Mouse (Mus musculus): ENCODE results near the gene Grip2. TPM values are rescaled to one million over a fixed set of nuclear protein-coding genes. Genes with fewer than 3 reads are reported as not detected.
A peak's percentile ranks its signal among the peaks of the same experiment; 100 is the strongest.

Gene Grip2
- polyA plus RNA-seq, 1 experiment from 2014 or later: 0.33 TPM

GRCm38 (mm10) chr6:91842897-91843627, 16.0 kb upstream of the Grip2 start:
- peak overlapping the region; percentile 88 for H3K4me2 ChIP-seq (replicated peaks; ENCODE audit: low read depth, low read length)
- peak overlapping the region; percentile 31 for H3K4me3 ChIP-seq (ENCODE audit: low read depth, low read length)
- H3K9me3 ChIP-seq (ENCODE audit: control insufficient read depth, low read depth, low read length): no peaks in the 10 kb centered on the region
- no peak overlapping the region for H3K27ac ChIP-seq (ENCODE audit: low read length)
- 3% methylated on average over 34 of the region's 46 CpGs for WGBS
- no peaks in the 10 kb centered on the region for H3K36me3 ChIP-seq (ENCODE audit: control insufficient read depth, insufficient read depth, low read length)
- H3K9ac ChIP-seq (replicated peaks; ENCODE audit: low read depth, low read length): no peak overlapping the region
- no peak for ATAC-seq (ENCODE audit: insufficient number of reproducible peaks, insufficient read depth, low FRiP score, low read depth)
- no peaks in the 10 kb centered on the region; the same call in 1 of the 2 replicates for H3K4me1 ChIP-seq (ENCODE audit: control insufficient read depth, insufficient read depth, low read length)
- peaks cover 37% of the 10 kb centered on the region for H3K27me3 ChIP-seq (ENCODE audit: control insufficient read depth, insufficient read depth, low read length)

GRCm38 (mm10) chr6:91839010-91839871, 12.2 kb upstream of the Grip2 start:
- no peak; the same call in 1 of the 2 replicates for ATAC-seq (ENCODE audit: insufficient number of reproducible peaks, insufficient read depth, low FRiP score, low read depth)
- H3K27ac ChIP-seq (ENCODE audit: low read length): no peak overlapping the region
- H3K27me3 ChIP-seq (ENCODE audit: control insufficient read depth, insufficient read depth, low read length): peaks cover 32% of the 10 kb centered on the region
- H3K36me3 ChIP-seq (ENCODE audit: control insufficient read depth, insufficient read depth, low read length): no peaks in the 10 kb centered on the region
- no peak overlapping the region for H3K4me2 ChIP-seq (replicated peaks; ENCODE audit: low read depth, low read length)
- 10% methylated on average over 23 of the region's 23 CpGs for WGBS
- H3K4me1 ChIP-seq (ENCODE audit: control insufficient read depth, insufficient read depth, low read length): no peaks in the 10 kb centered on the region; the same call in 1 of the 2 replicates
- no peak overlapping the region for H3K9ac ChIP-seq (replicated peaks; ENCODE audit: low read depth, low read length)
- H3K9me3 ChIP-seq (ENCODE audit: control insufficient read depth, low read depth, low read length): no peaks in the 10 kb centered on the region
- no peak overlapping the region for H3K4me3 ChIP-seq (ENCODE audit: low read depth, low read length)

GRCm38 (mm10) chr6:91832863-91833440, 5.9 kb upstream of the Grip2 start:
- H3K4me1 ChIP-seq (ENCODE audit: control insufficient read depth, insufficient read depth, low read length): no peaks in the 10 kb centered on the region
- H3K4me2 ChIP-seq (replicated peaks; ENCODE audit: low read depth, low read length): no peak overlapping the region
- H3K27me3 ChIP-seq (ENCODE audit: control insufficient read depth, insufficient read depth, low read length): no peaks in the 10 kb centered on the region
- no peaks in the 10 kb centered on the region for H3K36me3 ChIP-seq (ENCODE audit: control insufficient read depth, insufficient read depth, low read length)
- ATAC-seq (ENCODE audit: insufficient number of reproducible peaks, insufficient read depth, low FRiP score, low read depth): no peak
- no peaks in the 10 kb centered on the region for H3K9me3 ChIP-seq (ENCODE audit: control insufficient read depth, low read depth, low read length)
- H3K27ac ChIP-seq (ENCODE audit: low read length): no peak overlapping the region
- no peak overlapping the region for H3K9ac ChIP-seq (replicated peaks; ENCODE audit: low read depth, low read length)
- WGBS: 38% methylated on average over 3 of the region's 3 CpGs
- no peak overlapping the region for H3K4me3 ChIP-seq (ENCODE audit: low read depth, low read length)

GRCm38 (mm10) chr6:91827926-91828325, 876 bp upstream of the Grip2 start:
- Histone ChIP-seq H3K9me3 (ENCODE audit: control insufficient read depth, low read depth, low read length) (no peaks in the 10 kb centered on the region), H3K27me3 (ENCODE audit: control insufficient read depth, insufficient read depth, low read length) (no peaks in the 10 kb centered on the region), H3K36me3 (ENCODE audit: control insufficient read depth, insufficient read depth, low read length) (no peaks in the 10 kb centered on the region), H3K9ac (replicated peaks; ENCODE audit: low read depth, low read length) (no peak overlapping the region), H3K4me2 (replicated peaks; ENCODE audit: low read depth, low read length) (no peak overlapping the region), H3K27ac (ENCODE audit: low read length) (no peak overlapping the region), H3K4me3 (ENCODE audit: low read depth, low read length) (no peak overlapping the region), H3K4me1 (ENCODE audit: control insufficient read depth, insufficient read depth, low read length) (no peaks in the 10 kb centered on the region)
- ATAC-seq (ENCODE audit: insufficient number of reproducible peaks, insufficient read depth, low FRiP score, low read depth): no peak
- 84% methylated on average over 5 of the region's 5 CpGs for WGBS

- Histone ChIP-seq H3K9me3 (ENCODE audit: control insufficient read depth, low read depth, low read length) (no peaks in the 10 kb centered on the region), H3K4me3 (ENCODE audit: low read depth, low read length) (no peak overlapping the region), H3K4me2 (replicated peaks; ENCODE audit: low read depth, low read length) (no peak overlapping the region), H3K9ac (replicated peaks; ENCODE audit: low read depth, low read length) (no peak overlapping the region), H3K4me1 (ENCODE audit: control insufficient read depth, insufficient read depth, low read length) (no peaks in the 10 kb centered on the region), H3K27ac (ENCODE audit: low read length) (no peak overlapping the region), H3K27me3 (ENCODE audit: control insufficient read depth, insufficient read depth, low read length) (no peaks in the 10 kb centered on the region), H3K36me3 (ENCODE audit: control insufficient read depth, insufficient read depth, low read length) (no peaks in the 10 kb centered on the region)
- ATAC-seq (ENCODE audit: insufficient number of reproducible peaks, insufficient read depth, low FRiP score, low read depth): no peak
- 71% methylated on average over 8 of the region's 8 CpGs for WGBS
Measured at GRCm38 (mm10) chr6:91818271-91818670, 8.8 kb downstream of the Grip2 start.

GRCm38 (mm10) chr6:91815976-91816375, 11.1 kb downstream of the Grip2 start:
- Histone ChIP-seq H3K27me3 (ENCODE audit: control insufficient read depth, insufficient read depth, low read length) (no peaks in the 10 kb centered on the region), H3K4me3 (ENCODE audit: low read depth, low read length) (no peak overlapping the region), H3K36me3 (ENCODE audit: control insufficient read depth, insufficient read depth, low read length) (no peaks in the 10 kb centered on the region), H3K4me1 (ENCODE audit: control insufficient read depth, insufficient read depth, low read length) (no peaks in the 10 kb centered on the region), H3K9ac (replicated peaks; ENCODE audit: low read depth, low read length) (no peak overlapping the region), H3K4me2 (replicated peaks; ENCODE audit: low read depth, low read length) (no peak overlapping the region), H3K9me3 (ENCODE audit: control insufficient read depth, low read depth, low read length) (no peaks in the 10 kb centered on the region), H3K27ac (ENCODE audit: low read length) (no peak overlapping the region)
- 75% methylated on average over 6 of the region's 6 CpGs for WGBS
- no peak for ATAC-seq (ENCODE audit: insufficient number of reproducible peaks, insufficient read depth, low FRiP score, low read depth)

GRCm38 (mm10) chr6:91813611-91814010, 13.4 kb downstream of the Grip2 start:
- Histone ChIP-seq H3K4me1 (ENCODE audit: control insufficient read depth, insufficient read depth, low read length) (no peaks in the 10 kb centered on the region), H3K9me3 (ENCODE audit: control insufficient read depth, low read depth, low read length) (no peaks in the 10 kb centered on the region), H3K27me3 (ENCODE audit: control insufficient read depth, insufficient read depth, low read length) (peaks cover 2% of the 10 kb centered on the region; the same call in 1 of the 2 replicates), H3K4me3 (ENCODE audit: low read depth, low read length) (no peak overlapping the region), H3K4me2 (replicated peaks; ENCODE audit: low read depth, low read length) (no peak overlapping the region), H3K9ac (replicated peaks; ENCODE audit: low read depth, low read length) (no peak overlapping the region), H3K36me3 (ENCODE audit: control insufficient read depth, insufficient read depth, low read length) (no peaks in the 10 kb centered on the region), H3K27ac (ENCODE audit: low read length) (no peak overlapping the region)
- WGBS: 89% methylated on average over 3 of the region's 3 CpGs
- no peak for ATAC-seq (ENCODE audit: insufficient number of reproducible peaks, insufficient read depth, low FRiP score, low read depth)

GRCm38 (mm10) chr6:91810007-91810406, 17.0 kb downstream of the Grip2 start:
- H3K27ac ChIP-seq (ENCODE audit: low read length): no peak overlapping the region
- H3K27me3 ChIP-seq (ENCODE audit: control insufficient read depth, insufficient read depth, low read length): peaks cover 12% of the 10 kb centered on the region
- no peaks in the 10 kb centered on the region for H3K4me1 ChIP-seq (ENCODE audit: control insufficient read depth, insufficient read depth, low read length)
- H3K9ac ChIP-seq (replicated peaks; ENCODE audit: low read depth, low read length): no peak overlapping the region
- no peaks in the 10 kb centered on the region for H3K36me3 ChIP-seq (ENCODE audit: control insufficient read depth, insufficient read depth, low read length)
- H3K4me2 ChIP-seq (replicated peaks; ENCODE audit: low read depth, low read length): no peak overlapping the region
- no peak overlapping the region for H3K4me3 ChIP-seq (ENCODE audit: low read depth, low read length)
- ATAC-seq (ENCODE audit: insufficient number of reproducible peaks, insufficient read depth, low FRiP score, low read depth): no peak
- WGBS: 23% methylated on average over 1 of the region's 1 CpGs
- no peaks in the 10 kb centered on the region for H3K9me3 ChIP-seq (ENCODE audit: control insufficient read depth, low read depth, low read length)

Measured in stomach, embryonic 14.5 days (tissue).